Mouse (Mus musculus) C2C12 (cell line): ENCODE measurements around the gene Plac1.

Source experiments
- CEBPB ChIP-seq: IDR thresholded peaks from one replicate; pipeline ENCODE4 v1.6.1; 2011; ENCODE audit warnings: low read depth, mild to moderate bottlenecking, control low read depth, moderate library complexity
- CTCF ChIP-seq: IDR thresholded peaks from one replicate; pipeline ENCODE4 v1.5.1; 2011; ENCODE audit not compliant: control insufficient read depth, insufficient read depth, insufficient read length
- USF1 ChIP-seq: IDR thresholded peaks from one replicate; pipeline ENCODE4 v1.6.1; 2011; ENCODE audit warnings: low read depth, mild to moderate bottlenecking, control low read depth, moderate library complexity

DNA sequence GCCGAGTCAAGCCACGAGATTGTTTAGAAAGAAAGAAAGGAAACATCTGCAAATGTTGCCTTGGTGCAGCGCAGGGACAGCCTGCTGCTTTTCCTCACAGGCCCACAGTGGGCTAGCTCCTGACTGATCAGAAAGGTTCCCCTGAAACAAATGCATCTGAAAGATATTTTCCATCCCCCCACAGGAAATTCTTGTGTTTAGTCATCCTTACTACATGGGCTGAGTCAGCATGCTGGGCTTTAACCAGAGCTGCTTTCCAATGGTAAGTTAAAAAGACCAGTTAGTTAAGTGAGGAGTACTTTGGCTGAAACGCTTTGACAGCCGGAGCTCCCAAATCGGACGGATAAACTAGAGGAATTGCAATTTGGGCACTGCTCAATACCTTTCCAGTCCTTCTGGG is 124.9 kb downstream of the Plac1 start:
- TF ChIP-seq CTCF (no peak), USF1 (no peak), CEBPB (no peak)
